Mouse (Mus musculus): ENCODE results near the gene Ttc13. TPM values are rescaled to one million over a fixed set of nuclear protein-coding genes. Genes with fewer than 3 reads are reported as not detected.
A peak's percentile ranks its signal among the peaks of the same experiment; 100 is the strongest.

The Ttc13 gene
- total and polyA plus RNA-seq, 2 experiments from 2014 or later, result 64.8 to 66.5 TPM

GRCm38 (mm10) chr8:124661781-124662180 lies 60.0 kb downstream of the Ttc13 start:
- DNase-seq (ENCODE audit: low spot score) (no peak), ATAC-seq (ENCODE audit: low FRiP score) (no peak)
- Histone ChIP-seq H3K4me1 (ENCODE audit: insufficient read depth, low read length) (peaks cover 21% of the 10 kb centered on the region; the same call in 1 of the 2 replicates), H3K27me3 (ENCODE audit: insufficient read depth, low read length) (no peaks in the 10 kb centered on the region), H3K4me2 (ENCODE audit: low read depth, low read length, poor library complexity, severe bottlenecking) (peak overlapping the region; percentile 76), H3K4me3 (ENCODE audit: low read depth, low read length) (peak overlapping the region; percentile 93), H3K36me3 (ENCODE audit: insufficient read depth, low read length) (no peaks in the 10 kb centered on the region), H3K9me3 (ENCODE audit: low read length) (no peaks in the 10 kb centered on the region), H3K9ac (replicated peaks; ENCODE audit: low read length, poor library complexity, severe bottlenecking) (peak overlapping the region; percentile 85), H3K27ac (ENCODE audit: low read depth, low read length) (peak overlapping the region; percentile 91; the same call in 1 of the 2 replicates)
- TF ChIP-seq CTCF (IDR thresholded peaks at IDR 0.05), result no peak
- 42% methylated on average over 9 of the region's 9 CpGs for WGBS

GRCm38 (mm10) chr8:124658415-124658814 lies 63.4 kb downstream of the Ttc13 start:
- TF ChIP-seq CTCF (IDR thresholded peaks at IDR 0.05), result no peak
- 35% methylated on average over 2 of the region's 2 CpGs for WGBS
- Histone ChIP-seq H3K4me3 (ENCODE audit: low read depth, low read length) (no peak overlapping the region), H3K9ac (replicated peaks; ENCODE audit: low read length, poor library complexity, severe bottlenecking) (no peak overlapping the region), H3K4me1 (ENCODE audit: insufficient read depth, low read length) (peaks cover 19% of the 10 kb centered on the region; the same call in 1 of the 2 replicates), H3K9me3 (ENCODE audit: low read length) (no peaks in the 10 kb centered on the region), H3K36me3 (ENCODE audit: insufficient read depth, low read length) (no peaks in the 10 kb centered on the region), H3K4me2 (ENCODE audit: low read depth, low read length, poor library complexity, severe bottlenecking) (no peak overlapping the region), H3K27ac (ENCODE audit: low read depth, low read length) (no peak overlapping the region), H3K27me3 (ENCODE audit: insufficient read depth, low read length) (no peaks in the 10 kb centered on the region)
- no peak for ATAC-seq (ENCODE audit: low FRiP score)
- DNase-seq (ENCODE audit: low spot score), result peak; percentile 47

- Histone ChIP-seq H3K4me2 (ENCODE audit: low read depth, low read length, poor library complexity, severe bottlenecking) (0 out of 2 replicates have a peak overlapping the region, but pooled peaks have one; percentile 12), H3K36me3 (ENCODE audit: insufficient read depth, low read length) (no peaks in the 10 kb centered on the region), H3K9ac (replicated peaks; ENCODE audit: low read length, poor library complexity, severe bottlenecking) (no peak overlapping the region), H3K4me3 (ENCODE audit: low read depth, low read length) (no peak overlapping the region), H3K9me3 (ENCODE audit: low read length) (no peaks in the 10 kb centered on the region), H3K4me1 (ENCODE audit: insufficient read depth, low read length) (peaks cover 18% of the 10 kb centered on the region; the same call in 1 of the 2 replicates), H3K27me3 (ENCODE audit: insufficient read depth, low read length) (no peaks in the 10 kb centered on the region), H3K27ac (ENCODE audit: low read depth, low read length) (no peak overlapping the region)
- TF ChIP-seq CTCF (IDR thresholded peaks at IDR 0.05), result no peak
- no peak for ATAC-seq (ENCODE audit: low FRiP score)
- WGBS, result 81% methylated on average over 7 of the region's 7 CpGs
- DNase-seq (ENCODE audit: low spot score), result no peak
These were observed 63.8 kb downstream of the Ttc13 start for GRCm38 (mm10) chr8:124657961-124658360.

- WGBS, result 73% methylated on average over 28 of the region's 28 CpGs
- no peak for DNase-seq (ENCODE audit: low spot score)
- H3K27me3 ChIP-seq (ENCODE audit: insufficient read depth, low read length), result no peaks in the 10 kb centered on the region
- H3K4me3 ChIP-seq (ENCODE audit: low read depth, low read length), result no peak overlapping the region
- peaks cover 7% of the 10 kb centered on the region; the same call in 1 of the 2 replicates for H3K36me3 ChIP-seq (ENCODE audit: insufficient read depth, low read length)
- no peaks in the 10 kb centered on the region for H3K4me1 ChIP-seq (ENCODE audit: insufficient read depth, low read length)
- no peak overlapping the region for H3K27ac ChIP-seq (ENCODE audit: low read depth, low read length)
- no peak overlapping the region for H3K9ac ChIP-seq (replicated peaks; ENCODE audit: low read length, poor library complexity, severe bottlenecking)
- H3K9me3 ChIP-seq (ENCODE audit: low read length), result no peaks in the 10 kb centered on the region
- ATAC-seq (ENCODE audit: low FRiP score), result no peak
- no peak for TF ChIP-seq CTCF (IDR thresholded peaks at IDR 0.05)
- no peak overlapping the region for H3K4me2 ChIP-seq (ENCODE audit: low read depth, low read length, poor library complexity, severe bottlenecking)
These were observed 68.0 kb downstream of the Ttc13 start for GRCm38 (mm10) chr8:124653568-124654475.

GRCm38 (mm10) chr8:124652546-124652945 lies 69.2 kb downstream of the Ttc13 start:
- no peaks in the 10 kb centered on the region for H3K27me3 ChIP-seq (ENCODE audit: insufficient read depth, low read length)
- WGBS, result 44% methylated on average over 4 of the region's 4 CpGs
- ATAC-seq (ENCODE audit: low FRiP score), result no peak
- H3K9me3 ChIP-seq (ENCODE audit: low read length), result no peaks in the 10 kb centered on the region
- no peak overlapping the region for H3K9ac ChIP-seq (replicated peaks; ENCODE audit: low read length, poor library complexity, severe bottlenecking)
- no peak for DNase-seq (ENCODE audit: low spot score)
- H3K4me1 ChIP-seq (ENCODE audit: insufficient read depth, low read length), result no peaks in the 10 kb centered on the region
- H3K27ac ChIP-seq (ENCODE audit: low read depth, low read length), result no peak overlapping the region
- H3K36me3 ChIP-seq (ENCODE audit: insufficient read depth, low read length), result peaks cover 7% of the 10 kb centered on the region; the same call in 1 of the 2 replicates
- H3K4me3 ChIP-seq (ENCODE audit: low read depth, low read length), result no peak overlapping the region
- H3K4me2 ChIP-seq (ENCODE audit: low read depth, low read length, poor library complexity, severe bottlenecking), result no peak overlapping the region
- no peak for TF ChIP-seq CTCF (IDR thresholded peaks at IDR 0.05)

GRCm38 (mm10) chr8:124651776-124652175 lies 70.0 kb downstream of the Ttc13 start:
- no peak overlapping the region for H3K4me2 ChIP-seq (ENCODE audit: low read depth, low read length, poor library complexity, severe bottlenecking)
- H3K9ac ChIP-seq (replicated peaks; ENCODE audit: low read length, poor library complexity, severe bottlenecking), result no peak overlapping the region
- DNase-seq (ENCODE audit: low spot score) (no peak), ATAC-seq (ENCODE audit: low FRiP score) (no peak)
- no peak overlapping the region for H3K4me3 ChIP-seq (ENCODE audit: low read depth, low read length)
- H3K27me3 ChIP-seq (ENCODE audit: insufficient read depth, low read length), result no peaks in the 10 kb centered on the region
- H3K9me3 ChIP-seq (ENCODE audit: low read length), result no peaks in the 10 kb centered on the region
- no peak overlapping the region for H3K27ac ChIP-seq (ENCODE audit: low read depth, low read length)
- TF ChIP-seq CTCF (IDR thresholded peaks at IDR 0.05), result no peak
- H3K36me3 ChIP-seq (ENCODE audit: insufficient read depth, low read length), result peaks cover 7% of the 10 kb centered on the region; the same call in 1 of the 2 replicates
- 90% methylated on average over 20 of the region's 20 CpGs for WGBS
- no peaks in the 10 kb centered on the region for H3K4me1 ChIP-seq (ENCODE audit: insufficient read depth, low read length)
